Mouse (Mus musculus) left cerebral cortex, postnatal 10 days (tissue): ENCODE measurements at regions not wholly inside any gene's neighbourhood (a gene's known extent, or its start where the extent isn't known, plus 50 kb on each side); places are given as distances from the start of the nearest gene placed in this dataset.
"Not testable (repeated sequence)": the region's sequence is repeated elsewhere in the genome, so short reads cannot be mapped to it uniquely, and the experiment has no call there.

Source experiments
- DNase-seq, 2 experiments: peaks; one replicate each; pipeline ENCODE4 v3.0.0; 2021 to 2022; ENCODE audit warnings: low spot score in 2 of 2, mixed read lengths in 1 of 2; ENCODE audit errors: extremely low spot score in 1 of 2
- intact Hi-C: fragments of 180-260 bp; cut with DNase I; formaldehyde crosslinking; loops from one replicate; pipeline ENCODE4 v1.15.1; 2025

GRCm38 (mm10) chr1:105463819-105464614 is 107.5 kb upstream of the Rnf152 start:
- intact Hi-C loops: no loop called here
- DNase-seq: no peak

- intact Hi-C loops: no loop called here
- DNase-seq: no peak
Observed at GRCm38 (mm10) chr1:105462695-105463094, 106.2 kb upstream of the Rnf152 start.

- intact Hi-C loops, DNase-seq: not testable (repeated sequence)
Observed at GRCm38 (mm10) chr1:105455783-105456182, 99.3 kb upstream of the Rnf152 start.

GRCm38 (mm10) chr1:105454687-105455086 is 98.2 kb upstream of the Rnf152 start:
- no peak for DNase-seq
- intact Hi-C loops: no loop called here

GRCm38 (mm10) chr1:105446212-105446611 is 89.7 kb upstream of the Rnf152 start:
- DNase-seq: no peak
- intact Hi-C loops: loop anchor here (10.0 kb wide), 1 partner anchor 461 kb away; no protein-coding TSS in a partner anchor

- intact Hi-C loops: loop anchor here (10.0 kb wide), 1 partner anchor 459 kb away; no protein-coding TSS in a partner anchor
- no peak for DNase-seq
Observed at GRCm38 (mm10) chr1:105443546-105443945, 87.0 kb upstream of the Rnf152 start.

- no peak for DNase-seq
Observed at GRCm38 (mm10) chr1:105440296-105440695, 83.8 kb upstream of the Rnf152 start.

GRCm38 (mm10) chr1:105434631-105435403 is 78.3 kb upstream of the Rnf152 start:
- no peak for DNase-seq
- intact Hi-C loops: no loop called here

More at GRCm38 (mm10) chr1:105440296-105440695, 83.8 kb upstream of the Rnf152 start:
- intact Hi-C loops: loop anchor here (10.0 kb wide), 1 partner anchor 455 kb away; no protein-coding TSS in a partner anchor

- DNase-seq: no peak
Observed at GRCm38 (mm10) chr1:105433949-105434348, 77.4 kb upstream of the Rnf152 start.

GRCm38 (mm10) chr1:105431803-105432202 is 75.3 kb upstream of the Rnf152 start:
- no peak for DNase-seq
- intact Hi-C loops: no loop called here

More at GRCm38 (mm10) chr1:105433949-105434348, 77.4 kb upstream of the Rnf152 start:
- intact Hi-C loops: no loop called here

- intact Hi-C loops: no loop called here
- DNase-seq: no peak
Observed at GRCm38 (mm10) chr1:105430712-105431111, 74.2 kb upstream of the Rnf152 start.

- no peak for DNase-seq
- intact Hi-C loops: no loop called here
Observed at GRCm38 (mm10) chr1:105428165-105428564, 71.7 kb upstream of the Rnf152 start.

GRCm38 (mm10) chr1:105426086-105426485 is 69.6 kb upstream of the Rnf152 start:
- DNase-seq: no peak
- intact Hi-C loops: no loop called here

GRCm38 (mm10) chr1:105423380-105423779 is 66.9 kb upstream of the Rnf152 start:
- intact Hi-C loops: no loop called here
- no peak for DNase-seq

GRCm38 (mm10) chr1:105422945-105423344 is 66.4 kb upstream of the Rnf152 start:
- no peak for DNase-seq
- intact Hi-C loops: no loop called here

GRCm38 (mm10) chr1:105420374-105421046 is 64.0 kb upstream of the Rnf152 start:
- intact Hi-C loops: no loop called here
- DNase-seq: no peak
